ENCODE assay signal across 20 mouse cellular contexts in the genomic region with DNA sequence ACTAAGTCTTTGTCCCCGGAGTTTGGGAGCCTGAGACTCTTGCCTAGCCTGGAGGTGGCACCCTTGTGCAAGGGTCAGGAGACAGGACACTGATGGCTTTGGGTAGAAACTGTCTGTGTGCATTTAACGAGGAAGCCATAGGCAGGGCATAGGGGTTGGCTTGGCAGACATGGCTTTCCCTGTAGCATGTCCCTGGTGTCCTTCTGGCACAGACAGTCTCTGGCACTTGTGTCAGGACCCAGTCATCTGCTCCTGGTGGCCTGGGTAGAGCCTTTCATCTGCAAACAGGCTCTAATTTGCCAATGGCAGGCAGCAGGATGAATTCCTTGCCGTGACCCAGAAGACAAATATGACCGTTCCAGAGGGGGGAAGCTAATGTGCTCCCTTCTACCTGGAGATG.
DNase-seq lines count a peak whose midpoint lies in the region; ATAC-seq and TF ChIP-seq lines count a peak whose summit lies in the region.
"Had no signal": no experiment of that assay in that cellular context is flagged by ENCODE, and none has a peak within 500 bp of the region (broad histone marks: within the 10 kb centered on the region; RNA-seq: fewer than 3 reads in every experiment).

No protein-coding gene starts in this region.

- no peak overlapping the region for H3K4me3 ChIP-seq in gastrocnemius, adult 2 months
- no peak overlapping the region for H3K4me3 ChIP-seq in left cerebral cortex, adult 2 months
- H3K4me3 ChIP-seq in neural tube, embryonic 15.5 days (replicated peaks), result no peak overlapping the region
- H3K4me3 ChIP-seq: embryonic facial prominence, embryonic 15.5 days; erythroblast, embryonic 14.5 days; forebrain, embryonic 10.5 days; heart, embryonic 12.5 days; hindbrain, embryonic 12.5 days had no signal

- no peak for ATAC-seq in neural tube, embryonic 15.5 days (ENCODE audit: low FRiP score)
- ATAC-seq: activated CD4-positive, CD25-positive, alpha-beta regulatory T cell, adult 4 months; forebrain, embryonic 14.5 days; hindbrain, embryonic 16.5 days; Patski had no signal

- no peaks in the 10 kb centered on the region for H3K36me3 ChIP-seq in neural tube, embryonic 15.5 days
- H3K36me3 ChIP-seq: embryonic facial prominence, embryonic 15.5 days; forebrain, embryonic 10.5 days; heart, embryonic 12.5 days; hindbrain, embryonic 12.5 days had no signal

- peaks cover 50% of the 10 kb centered on the region for H3K27me3 ChIP-seq in neural tube, embryonic 15.5 days (replicated peaks)
- H3K27me3 ChIP-seq: CH12.LX had no signal

- H3K9ac ChIP-seq in neural tube, embryonic 15.5 days (replicated peaks), result 0 out of 2 replicates have a peak overlapping the region, but pooled peaks have one; percentile 14
- H3K9ac ChIP-seq: embryonic facial prominence, embryonic 15.5 days; heart, embryonic 12.5 days; hindbrain, embryonic 12.5 days had no signal

- no peaks in the 10 kb centered on the region for H3K9me3 ChIP-seq in neural tube, embryonic 15.5 days (replicated peaks)
- H3K9me3 ChIP-seq: embryonic facial prominence, embryonic 15.5 days; forebrain, embryonic 10.5 days; heart, embryonic 12.5 days; hindbrain, embryonic 12.5 days had no signal

- no peak overlapping the region for H3K4me2 ChIP-seq in neural tube, embryonic 15.5 days
- H3K4me2 ChIP-seq: embryonic facial prominence, embryonic 15.5 days; heart, embryonic 12.5 days; hindbrain, embryonic 12.5 days had no signal

- intact Hi-C loops in gastrocnemius, adult 2 months (cut with DNase I), result no loop called here
- intact Hi-C loops in left cerebral cortex, adult 2 months (cut with DNase I), result no loop called here
- intact Hi-C loops in left cerebral cortex, postnatal 25 days (cut with DNase I), result no loop called here

- H3K4me1 ChIP-seq in neural tube, embryonic 15.5 days, result peaks cover 22% of the 10 kb centered on the region
- H3K4me1 ChIP-seq: heart, embryonic 12.5 days had no signal

- peak; percentile 7; the same call in 1 of the 2 replicates for TF ChIP-seq CTCF in gastrocnemius, adult 2 months (IDR thresholded peaks at IDR 0.05)
- peak; percentile 1 for TF ChIP-seq CTCF in left cerebral cortex, adult 2 months (IDR thresholded peaks at IDR 0.05)

- 68% methylated on average over 4 of the region's 4 CpGs for WGBS in neural tube, embryonic 15.5 days

- no peak for DNase-seq in gastrocnemius, adult 2 months
- DNase-seq in gastrocnemius, postnatal 10 days, result no peak
- no peak for DNase-seq in left cerebral cortex, adult 2 months (ENCODE audit: extremely low spot score in 1 of 2, low spot score in 2 of 2)
- no peak for DNase-seq in left cerebral cortex, postnatal 25 days (ENCODE audit: low spot score in 2 of 2)
- no peak for DNase-seq in neural tube, embryonic 10.5 days (ENCODE audit: extremely low spot score, low spot score)
- DNase-seq: adrenal gland, postnatal 14 days; cerebellum, adult 8-10 months; heart, adult 18-20 months; heart, postnatal 36 days had no signal

- H3K27ac ChIP-seq in gastrocnemius, adult 2 months, result no peak overlapping the region
- no peak overlapping the region for H3K27ac ChIP-seq in left cerebral cortex, adult 2 months
- H3K27ac ChIP-seq in neural tube, embryonic 15.5 days (replicated peaks), result no peak overlapping the region
- H3K27ac ChIP-seq: embryonic facial prominence, embryonic 15.5 days; forebrain, embryonic 10.5 days; hindbrain, embryonic 12.5 days had no signal
